Mouse (Mus musculus): ENCODE measurements around the gene Rpl13. TPM values are rescaled to one million over a fixed set of nuclear protein-coding genes. Genes with fewer than 3 reads are reported as not detected.

Gene Rpl13
- total and polyA plus RNA-seq, 3 experiments, result 1,306 to 3,113 TPM; not detected in 1

DNA sequence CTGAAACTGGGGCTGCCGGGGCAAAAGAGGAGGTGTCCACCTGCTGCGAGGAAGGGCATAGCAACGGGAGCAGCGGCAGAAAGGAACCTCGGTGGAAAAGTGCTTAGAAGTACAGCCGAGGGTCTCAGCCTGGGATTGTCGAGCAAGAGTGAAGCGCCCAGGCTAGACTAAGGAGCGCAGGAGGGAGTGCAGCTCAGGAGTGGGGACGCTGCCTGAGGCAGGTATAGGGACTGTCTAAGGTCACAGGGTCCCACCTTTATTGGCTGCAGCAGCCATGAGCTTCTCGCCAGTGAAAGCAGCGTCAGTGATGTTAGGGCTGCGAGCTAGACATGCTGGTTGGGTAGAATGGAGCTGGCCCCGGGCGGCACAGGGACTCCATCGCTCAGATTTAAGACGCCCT, 15.6 kb downstream of the Rpl13 start:
- H3K36me3 ChIP-seq (ENCODE audit: control insufficient read depth in 1 of 2, insufficient read depth in 2 of 2, low read length in 2 of 2), result peaks cover 0 to 23% of the 10 kb centered on the region in 2 experiments; a peak in 2 of 4 replicates
- H3K9ac ChIP-seq (ENCODE audit: control insufficient read depth, low read depth, low read length, poor library complexity, severe bottlenecking), result no peak overlapping the region; the same call in 1 of the 2 replicates
- peak; percentile 25 for DNase-seq (ENCODE audit: low read depth, low spot score)
- H3K79me2 ChIP-seq (ENCODE audit: control insufficient read depth, insufficient read depth, low read length, poor library complexity), result no peaks in the 10 kb centered on the region
- peak overlapping the region; percentile 49 to 85; a peak in 3 of 4 replicates for H3K4me3 ChIP-seq (ENCODE audit: control insufficient read depth in 1 of 2, insufficient read depth in 1 of 2, low read depth in 2 of 2, low read length in 2 of 2)
- TF ChIP-seq USF2 (IDR thresholded peaks at IDR 0.05; ENCODE audit: borderline replicate concordance in 1 of 2, insufficient read depth in 1 of 2, low read depth in 1 of 2, low read length in 2 of 2), result no peak
- TF ChIP-seq KAT2A (conservative IDR thresholded peaks at IDR 0.05; ENCODE audit: low read depth, low read length), result no peak
- TF ChIP-seq MXI1 (IDR thresholded peaks at IDR 0.05; ENCODE audit: low read depth, low read length), result no peak
- no peak for TF ChIP-seq NRF1 (IDR thresholded peaks at IDR 0.05; ENCODE audit: insufficient read depth, low read depth, low read length, poor library complexity, severe bottlenecking)
- TF ChIP-seq TCF12 (IDR thresholded peaks at IDR 0.05; ENCODE audit: low read depth, low read length), result no peak
- no peak for TF ChIP-seq ZNF384 (IDR thresholded peaks at IDR 0.05; ENCODE audit: low read depth, low read length)
- TF ChIP-seq CTCF (IDR thresholded peaks at IDR 0.05 in 2 of 3, conservative IDR thresholded peaks at IDR 0.05 in 1 of 3; ENCODE audit: control insufficient read depth in 1 of 3, insufficient read depth in 1 of 3, low read depth in 2 of 3, low read length in 3 of 3, poor library complexity in 1 of 3, severe bottlenecking in 1 of 3), result no peak
- no peak for TF ChIP-seq ZMIZ1 (IDR thresholded peaks at IDR 0.05; ENCODE audit: low read depth, low read length)
- no peak for TF ChIP-seq MAFK (IDR thresholded peaks at IDR 0.05; ENCODE audit: borderline replicate concordance, low read depth, low read length)
- no peak for TF ChIP-seq GATA1 (IDR thresholded peaks at IDR 0.05; ENCODE audit: low read depth, low read length)
- TF ChIP-seq MEF2A (IDR thresholded peaks at IDR 0.05; ENCODE audit: extremely low read depth, insufficient replicate concordance, low read depth, low read length, poor library complexity, severe bottlenecking), result no peak
- TF ChIP-seq POLR2A (IDR thresholded peaks at IDR 0.05; ENCODE audit: control insufficient read depth in 1 of 2, insufficient read depth in 1 of 2, low read depth in 1 of 2, low read length in 2 of 2, poor library complexity in 1 of 2), result no peak
- TF ChIP-seq HCFC1 (IDR thresholded peaks at IDR 0.05; ENCODE audit: low read depth, low read length), result no peak
- TF ChIP-seq ELF1 (IDR thresholded peaks at IDR 0.05; ENCODE audit: low read depth, low read length), result no peak
- no peak for TF ChIP-seq MAX (IDR thresholded peaks at IDR 0.05; ENCODE audit: low read length)
- H3K9me3 ChIP-seq (replicated peaks; ENCODE audit: insufficient read depth, low read length), result no peaks in the 10 kb centered on the region
- no peaks in the 10 kb centered on the region for H3K27me3 ChIP-seq (ENCODE audit: control insufficient read depth in 1 of 2, insufficient read depth in 2 of 2, low read length in 2 of 2)
- H3K27ac ChIP-seq (ENCODE audit: control insufficient read depth, low read depth, low read length), result no peak overlapping the region
- H3K4me1 ChIP-seq (ENCODE audit: control insufficient read depth in 1 of 2, insufficient read depth in 2 of 2, low read length in 2 of 2), result peaks cover 21 to 40% of the 10 kb centered on the region in 2 experiments

DNA sequence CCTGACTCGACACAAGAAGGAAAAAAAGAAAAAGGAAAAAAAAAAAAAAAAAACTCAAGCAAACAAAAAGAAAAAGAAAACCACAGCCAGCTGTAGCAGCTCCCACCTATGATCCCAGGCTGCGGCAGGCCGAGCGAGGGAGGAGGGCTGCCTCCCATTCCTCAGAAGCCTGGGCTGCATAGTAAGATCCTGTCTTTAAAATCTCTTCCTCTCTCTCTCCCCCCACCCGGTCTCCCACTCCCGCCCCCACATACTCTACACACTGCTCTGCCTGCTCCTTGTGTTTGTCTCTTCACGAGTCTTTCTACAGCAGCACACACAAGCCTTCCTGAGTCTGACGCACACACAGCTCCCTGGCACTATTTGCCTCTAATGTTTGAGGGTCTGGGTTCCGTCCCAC, 19.9 kb downstream of the Rpl13 start:
- no peak overlapping the region for H3K9ac ChIP-seq (ENCODE audit: control insufficient read depth, low read depth, low read length, poor library complexity, severe bottlenecking)
- DNase-seq (ENCODE audit: low read depth, low spot score), result no peak
- H3K79me2 ChIP-seq (ENCODE audit: control insufficient read depth, insufficient read depth, low read length, poor library complexity), result no peaks in the 10 kb centered on the region
- H3K4me1 ChIP-seq (ENCODE audit: control insufficient read depth in 1 of 2, insufficient read depth in 2 of 2, low read length in 2 of 2), result peaks cover 5 to 16% of the 10 kb centered on the region in 2 experiments; a peak in 3 of 4 replicates
- H3K27me3 ChIP-seq (ENCODE audit: control insufficient read depth in 1 of 2, insufficient read depth in 2 of 2, low read length in 2 of 2), result no peaks in the 10 kb centered on the region
- no peak overlapping the region for H3K4me3 ChIP-seq (ENCODE audit: control insufficient read depth in 1 of 2, insufficient read depth in 1 of 2, low read depth in 2 of 2, low read length in 2 of 2)
- TF ChIP-seq POLR2AphosphoS2 (IDR thresholded peaks at IDR 0.05; ENCODE audit: low read length) (no peak), BHLHE40 (IDR thresholded peaks at IDR 0.05; ENCODE audit: borderline replicate concordance, low read depth, low read length) (no peak), NELFE (IDR thresholded peaks at IDR 0.05; ENCODE audit: low read depth, low read length) (no peak), ETS1 (IDR thresholded peaks at IDR 0.05; ENCODE audit: low read depth, low read length) (no peak)
- no peak overlapping the region for H3K27ac ChIP-seq (ENCODE audit: control insufficient read depth, low read depth, low read length)
- peaks cover 0 to 3% of the 10 kb centered on the region in 2 experiments; a peak in 1 of 4 replicates for H3K36me3 ChIP-seq (ENCODE audit: control insufficient read depth in 1 of 2, insufficient read depth in 2 of 2, low read length in 2 of 2)
- H3K9me3 ChIP-seq (replicated peaks; ENCODE audit: insufficient read depth, low read length), result no peaks in the 10 kb centered on the region

Measured in MEL (cell line).